Mouse (Mus musculus): ENCODE data around the gene Cox10. TPM values are rescaled to one million over a fixed set of nuclear protein-coding genes. Genes with fewer than 3 reads are reported as not detected.

The Cox10 gene
- total RNA-seq, 1 experiment from 2014 or later: 16.7 TPM

- ATAC-seq (replicated peaks; ENCODE audit: low read depth, poor library complexity, severe bottlenecking): peak; percentile 27
Observed at GRCm38 (mm10) chr11:63968388-63969035, 110.8 kb downstream of the Cox10 start.

GRCm38 (mm10) chr11:63967641-63968387, 111.5 kb downstream of the Cox10 start:
- ATAC-seq (replicated peaks; ENCODE audit: low read depth, poor library complexity, severe bottlenecking): no peak

GRCm38 (mm10) chr11:63965437-63965836, 113.8 kb downstream of the Cox10 start:
- ATAC-seq (replicated peaks; ENCODE audit: low read depth, poor library complexity, severe bottlenecking): peak; percentile 59

DNA sequence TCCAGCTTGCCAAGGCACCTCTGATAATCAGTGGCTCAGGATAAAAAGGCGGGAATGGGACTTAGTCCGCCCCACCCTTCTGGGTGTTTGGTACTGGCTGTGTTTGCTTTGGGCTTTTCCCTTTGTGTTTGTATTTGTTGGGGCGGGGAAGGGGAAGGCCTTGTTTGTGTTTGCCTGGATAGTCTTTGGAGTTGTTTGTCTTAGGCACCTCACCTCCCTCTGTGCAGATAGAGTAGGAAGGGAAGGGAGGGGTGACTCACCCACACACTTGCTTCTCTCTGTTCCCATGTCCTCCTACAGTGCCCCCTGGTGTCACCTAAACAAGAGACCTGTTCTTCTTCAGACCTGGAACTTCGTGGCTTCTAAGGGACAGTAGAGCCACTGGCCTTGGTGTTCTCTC, 122.1 kb downstream of the Cox10 start:
- ATAC-seq (replicated peaks; ENCODE audit: low read depth, poor library complexity, severe bottlenecking): peak; percentile 83

- no peak for ATAC-seq (replicated peaks; ENCODE audit: low read depth, poor library complexity, severe bottlenecking)
Observed at GRCm38 (mm10) chr11:63956748-63957147, 122.5 kb downstream of the Cox10 start.

GRCm38 (mm10) chr11:63953887-63954286, 125.4 kb downstream of the Cox10 start:
- ATAC-seq (replicated peaks; ENCODE audit: low read depth, poor library complexity, severe bottlenecking): no peak

DNA sequence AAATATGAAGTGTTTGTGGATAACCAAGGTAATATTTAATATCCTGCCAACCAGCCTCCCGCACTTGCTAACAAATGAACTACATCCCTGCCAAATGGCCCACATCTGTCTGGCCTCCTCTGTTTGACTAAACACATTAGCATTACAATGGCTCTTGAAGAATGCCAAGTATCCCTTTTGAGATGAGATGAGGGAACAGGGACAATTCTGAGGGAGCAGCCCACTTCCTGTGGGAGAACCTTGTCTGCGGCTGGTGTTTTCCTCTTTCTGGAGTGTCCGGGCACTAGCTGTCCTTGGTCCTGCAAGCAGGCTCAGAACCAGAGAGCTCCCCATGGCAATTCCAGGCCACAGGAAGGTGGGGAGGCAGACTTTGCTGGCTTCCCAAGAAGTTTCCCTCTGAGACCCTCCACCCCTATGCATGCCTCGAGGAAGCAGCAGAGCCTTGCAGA, 126.5 kb downstream of the Cox10 start:
- ATAC-seq (replicated peaks; ENCODE audit: low read depth, poor library complexity, severe bottlenecking): no peak

GRCm38 (mm10) chr11:63951831-63952631, 127.2 kb downstream of the Cox10 start:
- ATAC-seq (replicated peaks; ENCODE audit: low read depth, poor library complexity, severe bottlenecking): peak; percentile 79

DNA sequence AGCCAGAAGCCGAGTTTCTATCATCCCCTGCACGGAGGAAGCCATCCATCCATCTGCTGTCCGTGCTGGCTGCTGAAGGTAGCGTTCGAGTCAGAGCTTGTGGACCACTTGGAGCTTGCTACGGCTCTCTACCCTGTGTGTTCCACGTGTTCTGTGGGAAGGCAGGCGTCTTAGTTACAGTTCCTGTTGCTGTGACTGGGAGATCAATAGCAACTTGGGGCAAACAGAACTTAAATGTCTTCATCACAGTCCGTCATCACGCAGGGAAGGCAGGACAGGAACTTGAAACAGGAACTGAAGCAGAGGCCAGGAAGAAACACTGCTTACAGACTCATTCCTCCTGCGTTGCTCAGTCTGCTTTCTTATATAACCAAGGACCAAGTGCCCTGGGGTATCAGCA, 130.9 kb downstream of the Cox10 start:
- ATAC-seq (replicated peaks; ENCODE audit: low read depth, poor library complexity, severe bottlenecking): 0 out of 2 replicates have a peak, but pooled peaks have one; percentile 26

DNA sequence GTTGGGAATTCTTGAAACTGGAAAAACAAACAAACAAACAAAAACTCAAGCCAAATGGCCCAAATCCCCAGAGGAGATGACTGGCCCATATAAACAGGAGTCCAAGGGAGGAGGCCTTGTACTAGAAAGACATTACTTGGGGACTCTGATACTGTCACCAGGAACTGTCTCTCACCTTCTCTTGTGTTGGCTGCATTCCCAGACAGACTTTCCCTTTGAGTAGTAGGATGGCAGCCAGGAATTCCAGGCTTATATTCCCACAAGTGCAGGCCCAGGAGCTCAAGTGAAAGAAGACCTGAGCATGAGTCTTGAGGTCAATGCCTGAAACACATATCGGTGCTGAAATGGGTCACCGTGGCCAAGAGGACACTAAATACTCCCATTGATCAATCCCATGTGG, 132.2 kb downstream of the Cox10 start:
- no peak for ATAC-seq (replicated peaks; ENCODE audit: low read depth, poor library complexity, severe bottlenecking)

- no peak for ATAC-seq (replicated peaks; ENCODE audit: low read depth, poor library complexity, severe bottlenecking)
Observed at GRCm38 (mm10) chr11:63943947-63944346, 135.3 kb downstream of the Cox10 start.

- no peak for ATAC-seq (replicated peaks; ENCODE audit: low read depth, poor library complexity, severe bottlenecking)
Observed at GRCm38 (mm10) chr11:63943268-63943890, 135.9 kb downstream of the Cox10 start.

- no peak for ATAC-seq (replicated peaks; ENCODE audit: low read depth, poor library complexity, severe bottlenecking)
Observed at GRCm38 (mm10) chr11:63942177-63942576, 137.1 kb downstream of the Cox10 start.

DNA sequence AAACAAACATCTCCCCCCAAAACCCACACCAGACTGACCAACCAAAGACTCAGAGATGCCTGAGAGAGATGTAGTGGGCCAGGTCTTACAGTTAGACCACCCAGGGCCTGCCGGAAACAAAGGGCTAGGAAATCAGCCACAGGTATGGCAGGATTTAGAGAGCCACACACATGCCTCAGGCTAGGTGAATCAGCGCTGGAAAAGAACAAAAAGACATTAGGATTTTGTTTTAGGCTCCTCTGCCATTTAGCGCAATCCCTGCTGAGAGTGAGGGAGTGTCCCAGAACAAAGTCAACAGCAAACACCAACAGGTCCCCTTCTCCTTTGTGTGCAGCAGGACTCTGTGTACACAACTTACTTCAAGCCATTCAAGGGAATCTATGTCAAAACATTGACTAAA, 142.6 kb downstream of the Cox10 start:
- ATAC-seq (replicated peaks; ENCODE audit: low read depth, poor library complexity, severe bottlenecking): no peak

DNA sequence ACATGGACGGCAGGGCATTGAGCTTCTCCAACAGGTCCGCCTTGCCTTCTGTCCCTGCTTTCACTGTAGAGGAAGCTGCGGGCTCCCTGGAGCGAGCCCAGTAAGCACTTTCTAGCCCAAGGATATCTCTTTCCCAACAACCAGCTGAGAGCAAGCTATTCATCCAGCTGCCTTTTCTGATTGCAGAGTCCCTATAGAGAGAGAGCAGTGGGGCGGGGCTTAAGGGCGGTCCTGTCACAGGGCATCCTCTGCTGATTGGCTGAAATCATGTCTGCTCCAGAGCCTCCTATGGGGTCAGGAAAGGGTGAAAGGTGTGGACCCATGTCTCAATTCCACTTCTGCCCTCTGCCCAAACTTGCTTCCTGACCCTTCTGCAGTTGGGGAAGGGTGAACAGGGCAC, 152.4 kb downstream of the Cox10 start:
- no peak for ATAC-seq (replicated peaks; ENCODE audit: low read depth, poor library complexity, severe bottlenecking)

DNA sequence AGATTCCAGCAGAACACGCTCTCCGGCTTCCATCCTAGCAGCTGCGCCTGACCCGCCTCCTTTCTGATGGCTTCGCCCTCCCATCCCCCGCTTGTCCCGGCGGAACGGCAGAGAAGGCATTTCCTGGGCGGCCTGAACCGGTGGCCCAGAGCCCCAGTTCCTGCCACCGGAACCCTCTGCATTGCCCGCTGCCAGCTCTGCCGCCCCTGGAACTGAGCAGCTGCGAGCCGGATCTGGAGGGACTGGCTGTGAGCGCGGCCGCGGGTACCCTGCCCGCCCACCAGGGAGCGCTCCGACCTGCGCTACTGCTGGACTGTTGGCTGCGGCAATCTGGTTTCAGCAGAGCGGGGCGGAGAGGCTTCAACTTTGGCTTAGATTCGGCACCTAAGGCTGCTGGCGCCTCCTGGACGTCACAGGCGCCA, 154.1 kb downstream of the Cox10 start:
- ATAC-seq (replicated peaks; ENCODE audit: low read depth, poor library complexity, severe bottlenecking): peak; percentile 54

DNA sequence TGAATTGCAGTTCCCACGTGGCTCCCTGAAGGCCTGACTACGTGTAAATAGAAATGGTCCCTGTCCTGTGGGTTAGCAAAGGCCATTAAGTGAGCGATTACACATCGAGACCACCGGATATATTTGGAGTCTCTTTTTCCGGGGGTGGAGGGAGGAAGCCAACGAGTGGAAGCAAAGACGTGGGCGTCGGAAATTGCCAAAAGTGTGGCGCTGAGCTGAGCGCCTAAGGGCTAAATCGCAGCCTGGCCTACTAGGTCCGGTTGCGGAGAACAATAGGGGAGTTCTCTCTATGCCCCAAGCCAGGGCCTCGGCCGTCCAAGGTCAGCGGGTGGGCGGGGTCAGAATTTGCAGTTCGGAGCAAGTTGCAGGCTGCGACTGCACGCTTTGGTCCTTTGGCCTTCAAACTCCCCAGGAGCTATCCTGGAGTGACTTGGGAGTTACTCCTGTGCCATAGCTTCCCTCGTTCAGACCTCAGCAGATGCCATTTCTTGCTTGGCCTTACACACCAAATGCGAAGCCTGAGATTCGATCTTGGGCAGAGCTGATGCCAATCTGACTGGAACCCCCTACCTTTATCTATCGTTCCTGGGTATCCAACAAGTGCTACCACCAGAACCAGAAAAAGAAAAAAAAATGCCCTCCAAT, 154.9 kb downstream of the Cox10 start:
- no peak for ATAC-seq (replicated peaks; ENCODE audit: low read depth, poor library complexity, severe bottlenecking)

DNA sequence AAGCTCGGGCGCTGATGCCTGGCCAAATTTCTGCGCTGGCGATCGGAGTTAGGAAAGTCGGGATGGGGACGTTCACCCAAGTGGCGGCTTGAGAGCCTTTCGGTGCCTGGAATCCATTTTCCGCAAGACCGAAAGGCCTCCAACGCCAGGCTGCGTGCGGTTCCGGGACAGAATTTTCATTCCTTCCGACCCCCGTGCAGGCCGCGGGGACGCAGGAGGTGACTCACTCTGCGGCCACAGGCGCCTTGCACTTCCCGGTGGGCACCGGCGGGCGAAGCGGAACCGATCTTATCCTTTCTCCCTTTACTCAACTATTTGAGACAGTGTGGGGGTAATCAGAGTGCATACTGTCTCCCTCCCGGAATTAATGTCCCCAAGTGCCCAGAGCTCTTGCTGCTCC, 155.9 kb downstream of the Cox10 start:
- ATAC-seq (replicated peaks; ENCODE audit: low read depth, poor library complexity, severe bottlenecking): peak; percentile 19

GRCm38 (mm10) chr11:63922091-63922621, 157.1 kb downstream of the Cox10 start, which contains the start of gene Hs3st3b1:
Hs3st3b1 (minus strand) TSS chr11:63922290.
- ATAC-seq (replicated peaks; ENCODE audit: low read depth, poor library complexity, severe bottlenecking): peak; percentile 77

Data from common myeloid progenitor, adult 5-6 weeks (primary cell).